ENCODE assay signal across 9 mouse cellular contexts in genomic region chr11:119228091-119228781, GRCm38 (mm10). TPM values are rescaled to one million over a fixed set of nuclear protein-coding genes. Genes with fewer than 3 reads are reported as not detected.
DNase-seq lines count a peak whose midpoint lies in the region; ATAC-seq and TF ChIP-seq lines count a peak whose summit lies in the region.
"Had no signal": no experiment of that assay in that cellular context is flagged by ENCODE, and none has a peak within 500 bp of the region (broad histone marks: within the 10 kb centered on the region; RNA-seq: fewer than 3 reads in every experiment).

Gene Tbc1d16 (minus strand): TSS chr11:119228499.
Gene Ccdc40 (plus strand): TSS chr11:119228572.

- no peaks in the 10 kb centered on the region for H3K9me3 ChIP-seq in hindbrain, postnatal 0 days (ENCODE audit: low read length)
- H3K9me3 ChIP-seq in limb, embryonic 11.5 days (ENCODE audit: control insufficient read depth, low read length) = no peaks in the 10 kb centered on the region
- no peaks in the 10 kb centered on the region for H3K9me3 ChIP-seq in midbrain, embryonic 10.5 days (replicated peaks)

- no peak for TF ChIP-seq CTCF in hindbrain, postnatal 0 days (IDR thresholded peaks at IDR 0.05; ENCODE audit: low read depth)
- TF ChIP-seq CTCF in spleen, adult 2 months (IDR thresholded peaks at IDR 0.05; ENCODE audit: extremely low read depth, insufficient read depth, insufficient read length, insufficient replicate concordance) = no peak

- ATAC-seq in frontal cortex, adult (ENCODE audit: low TSS enrichment) = peak; percentile 81
- ATAC-seq in hindbrain, postnatal 0 days = peak; percentile 83
- peak; percentile 87 for ATAC-seq in limb, embryonic 11.5 days (ENCODE audit: insufficient number of reproducible peaks, low FRiP score, low TSS enrichment, low read depth)

- WGBS in hindbrain, postnatal 0 days = under 1% methylated on average over 62 of the region's 66 CpGs
- WGBS in limb, embryonic 11.5 days = under 1% methylated on average over 62 of the region's 66 CpGs
- under 1% methylated on average over 60 of the region's 66 CpGs for WGBS in midbrain, embryonic 10.5 days
- 1% methylated on average over 63 of the region's 66 CpGs for WGBS in spleen, adult 2 months

- H3K4me3 ChIP-seq in hindbrain, postnatal 0 days (ENCODE audit: low read length) = peak within 1 kb of the TSS; percentile 84
- H3K4me3 ChIP-seq in limb, embryonic 11.5 days (ENCODE audit: low read depth, low read length) = peak within 1 kb of the TSS; percentile 72
- peak within 1 kb of the TSS; percentile 90 for H3K4me3 ChIP-seq in midbrain, embryonic 10.5 days
- H3K4me3 ChIP-seq in spleen, adult 2 months (ENCODE audit: extremely low read depth, insufficient read depth, insufficient read length) = peak within 1 kb of the TSS; percentile 65

- no peak for TF ChIP-seq POLR2A in spleen, adult 2 months (IDR thresholded peaks at IDR 0.05; ENCODE audit: low read depth, low read length)

- H3K4me2 ChIP-seq in hindbrain, postnatal 0 days (ENCODE audit: low read depth, low read length) = peak within 1 kb of the TSS; percentile 94
- peak within 1 kb of the TSS; percentile 98 for H3K4me2 ChIP-seq in limb, embryonic 11.5 days (ENCODE audit: low read depth, severe bottlenecking)

- no peaks in the 10 kb centered on the region for H3K27me3 ChIP-seq in hindbrain, postnatal 0 days (ENCODE audit: insufficient read depth, low read length)
- H3K27me3 ChIP-seq in limb, embryonic 11.5 days (ENCODE audit: control insufficient read depth, insufficient read depth, low read length) = no peaks in the 10 kb centered on the region
- no peaks in the 10 kb centered on the region for H3K27me3 ChIP-seq in midbrain, embryonic 10.5 days (ENCODE audit: low read depth, poor library complexity, severe bottlenecking)
- peaks cover 6% of the 10 kb centered on the region for H3K27me3 ChIP-seq in spleen, adult 2 months (ENCODE audit: control insufficient read depth, insufficient read depth, low read length)

- peak within 1 kb of the TSS; percentile 83 for H3K9ac ChIP-seq in hindbrain, postnatal 0 days (replicated peaks; ENCODE audit: low read length)
- H3K9ac ChIP-seq in limb, embryonic 11.5 days (ENCODE audit: low read length) = peak within 1 kb of the TSS; percentile 74

- H3K4me1 ChIP-seq in hindbrain, postnatal 0 days (ENCODE audit: insufficient read depth, low read length) = peaks cover 36% of the 10 kb centered on the region
- H3K4me1 ChIP-seq in limb, embryonic 11.5 days (ENCODE audit: control insufficient read depth, insufficient read depth, low read length) = peaks cover 4% of the 10 kb centered on the region; the same call in 1 of the 2 replicates
- H3K4me1 ChIP-seq in midbrain, embryonic 10.5 days = peaks cover 72% of the 10 kb centered on the region
- H3K4me1 ChIP-seq in spleen, adult 2 months (ENCODE audit: control insufficient read depth, insufficient read depth, insufficient read length) = peaks cover 11% of the 10 kb centered on the region

- no peak for DNase-seq in frontal cortex, postnatal 14 days (ENCODE audit: low spot score in 2 of 2)
- peak; percentile 64 for DNase-seq in cerebellum, adult 8-10 months
- DNase-seq in gastrocnemius, postnatal 10 days = peak; percentile 78
- DNase-seq in hindbrain, postnatal 0 days (ENCODE audit: low spot score) = peak; percentile 88
- DNase-seq in limb, embryonic 11.5 days (ENCODE audit: low spot score) = peak; percentile 86
- DNase-seq in midbrain, embryonic 10.5 days (ENCODE audit: low spot score) = peak; percentile 88
- peak in 1 of 2 experiments; percentile 49 for DNase-seq in spleen, adult 2 months (ENCODE audit: low read depth in 1 of 2, low spot score in 2 of 2)

- H3K36me3 ChIP-seq in hindbrain, postnatal 0 days (ENCODE audit: insufficient read depth, low read length) = no peaks in the 10 kb centered on the region
- H3K36me3 ChIP-seq in limb, embryonic 11.5 days (ENCODE audit: control insufficient read depth, insufficient read depth, low read length) = no peaks in the 10 kb centered on the region
- H3K36me3 ChIP-seq in midbrain, embryonic 10.5 days = peaks cover 37% of the 10 kb centered on the region
- no peaks in the 10 kb centered on the region for H3K36me3 ChIP-seq in spleen, adult 2 months (ENCODE audit: control insufficient read depth, insufficient read depth, low read length)
- H3K36me3 ChIP-seq: G1E had no signal

- peak within 1 kb of the TSS; percentile 78 for H3K27ac ChIP-seq in hindbrain, postnatal 0 days
- H3K27ac ChIP-seq in limb, embryonic 11.5 days (replicated peaks; ENCODE audit: low read depth, low read length) = peak within 1 kb of the TSS; percentile 55; the same call in 1 of the 2 replicates
- peak within 1 kb of the TSS; percentile 95 for H3K27ac ChIP-seq in midbrain, embryonic 10.5 days (replicated peaks)
- H3K27ac ChIP-seq in spleen, adult 2 months (ENCODE audit: insufficient read depth, low read length) = no peak within 1 kb of the TSS

RNA-seq across cellular contexts. Expression of gene Tbc1d16, which starts in this region (rescaled TPM):
- total RNA-seq in gastrocnemius, postnatal 10 days (2021) = 10 to 100 TPM; 17.0 to 17.8 TPM
- total RNA-seq in hindbrain, postnatal 0 days (2014; rRNA removed) = 161 and 182 TPM in 2 replicates
- polyA plus RNA-seq in hindbrain, postnatal 0 days (2015; fragmentation: Nextera tagmentation; extraction: Ambion mirVana) = 42.1 and 43.9 TPM in 2 replicates
- polyA plus RNA-seq in limb, embryonic 11.5 days (2014; fragmentation: Nextera tagmentation; extraction: Ambion mirVana) = 10.8 TPM in 2 replicates
- 27.0 and 29.6 TPM in 2 replicates for polyA plus RNA-seq in midbrain, embryonic 10.5 days (2016; fragmentation: Nextera tagmentation; extraction: Ambion mirVana)
- polyA plus RNA-seq in spleen, adult 2 months (2012; rRNA removed) = 3.9 and 4.6 TPM in 2 replicates
- polyA plus RNA-seq: G1E had no signal

RNA-seq across cellular contexts. Expression of gene Ccdc40, which starts in this region (rescaled TPM):
- under 1 TPM in 1 of 2 experiments, not detected in 1; 0.31 TPM for total RNA-seq in gastrocnemius, postnatal 10 days (2021)
- 11.5 and 12.5 TPM in 2 replicates for total RNA-seq in hindbrain, postnatal 0 days (2014; rRNA removed)
- polyA plus RNA-seq in hindbrain, postnatal 0 days (2015; fragmentation: Nextera tagmentation; extraction: Ambion mirVana) = 9.7 and 10.3 TPM in 2 replicates
- 8.9 and 10.8 TPM in 2 replicates for polyA plus RNA-seq in limb, embryonic 11.5 days (2014; fragmentation: Nextera tagmentation; extraction: Ambion mirVana)
- 20.6 and 21.8 TPM in 2 replicates for polyA plus RNA-seq in midbrain, embryonic 10.5 days (2016; fragmentation: Nextera tagmentation; extraction: Ambion mirVana)
- polyA plus RNA-seq in spleen, adult 2 months (2012; rRNA removed) = 0.47 TPM in 2 replicates
- polyA plus RNA-seq: G1E had no signal

Comparison
In these comparisons a context has a peak if more than half of its experiments do, and no peak if none do; other contexts are left out.
1. DNase-seq: peak in cerebellum, adult 8-10 months (single experiment), gastrocnemius, postnatal 10 days (single experiment), hindbrain, postnatal 0 days (single experiment), limb, embryonic 11.5 days (single experiment) and midbrain, embryonic 10.5 days (single experiment); none in frontal cortex, postnatal 14 days (0 of 2).
2. Peak in every context shown above with its lines, with median percentiles within 50 percentile points of each other: ATAC-seq and H3K4me3 ChIP-seq.